Mouse (Mus musculus) cerebellum, adult 2 months (tissue): ENCODE results near the gene Nlrc4.

Source experiments
- CTCF ChIP-seq: fragments of 200-500 bp; IDR thresholded peaks from 2 replicates; pipeline ENCODE4 v1.5.1; 2011; ENCODE audit warnings: low read depth, mild to moderate bottlenecking, control low read depth, low read length, moderate library complexity, borderline replicate concordance; ENCODE audit not compliant: insufficient read depth
- POLR2A ChIP-seq: fragments of 200-500 bp; IDR thresholded peaks from 2 replicates; pipeline ENCODE4 v1.6.1; 2011; ENCODE audit warnings: low read length, control low read depth, borderline replicate concordance; ENCODE audit not compliant: insufficient read depth

DNA sequence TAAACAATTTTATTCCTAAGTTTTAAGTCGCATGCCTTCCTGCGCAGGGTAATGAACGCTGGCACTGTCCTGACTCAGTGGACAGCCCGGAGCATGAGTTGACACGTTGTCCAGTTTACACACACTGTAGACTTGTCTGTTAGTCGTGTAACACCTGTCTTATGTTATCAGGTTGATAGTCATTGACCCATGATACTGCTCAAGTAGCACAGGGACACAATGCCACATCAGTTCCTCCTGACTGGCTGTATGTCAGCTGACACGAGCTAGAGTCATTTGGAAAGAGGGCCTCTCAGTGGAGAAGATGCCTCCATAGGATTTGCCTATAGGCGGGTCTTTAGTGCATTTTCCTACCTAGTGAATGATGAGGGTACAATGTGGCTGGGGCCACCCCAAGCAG is 52.5 kb downstream of the Nlrc4 start:
- TF ChIP-seq POLR2A (no peak), CTCF (no peak)
